Mouse (Mus musculus) c-Kit-positive CD71-positive TER-119-negative erythroid progenitor cells, embryonic 14.5 days (primary cell): ENCODE results near the gene Nsun7.

Experiments
- DNase-seq: peaks from one replicate; pipeline ENCODE4 v3.0.0-alpha.2; 2013; ENCODE audit warnings: low read depth

Gene Nsun7

GRCm38 (mm10) chr5:66337025-66337968 lies 77.6 kb downstream of the Nsun7 start:
- DNase-seq, result no peak

GRCm38 (mm10) chr5:66337969-66338345 lies 78.3 kb downstream of the Nsun7 start:
- DNase-seq, result no peak

- DNase-seq, result no peak
These were observed 78.9 kb downstream of the Nsun7 start for GRCm38 (mm10) chr5:66338583-66338982.

GRCm38 (mm10) chr5:66340356-66341102 lies 80.8 kb downstream of the Nsun7 start:
- no peak for DNase-seq

GRCm38 (mm10) chr5:66341848-66342247 lies 82.2 kb downstream of the Nsun7 start:
- DNase-seq, result no peak

GRCm38 (mm10) chr5:66342285-66342684 lies 82.6 kb downstream of the Nsun7 start:
- no peak for DNase-seq

GRCm38 (mm10) chr5:66344182-66344581 lies 84.5 kb downstream of the Nsun7 start:
- no peak for DNase-seq

GRCm38 (mm10) chr5:66345140-66345539 lies 85.4 kb downstream of the Nsun7 start:
- no peak for DNase-seq

- DNase-seq, result no peak
These were observed 87.1 kb downstream of the Nsun7 start for GRCm38 (mm10) chr5:66346756-66347155.
